Mouse (Mus musculus) cerebellum, postnatal 25 days (tissue): ENCODE measurements around the gene Aass.

Experiments
- DNase-seq, 2 experiments: peaks; one replicate each; pipeline ENCODE4 v3.0.0; 2021; ENCODE audit warnings: mixed read lengths in 2 of 2

Gene Aass

DNA sequence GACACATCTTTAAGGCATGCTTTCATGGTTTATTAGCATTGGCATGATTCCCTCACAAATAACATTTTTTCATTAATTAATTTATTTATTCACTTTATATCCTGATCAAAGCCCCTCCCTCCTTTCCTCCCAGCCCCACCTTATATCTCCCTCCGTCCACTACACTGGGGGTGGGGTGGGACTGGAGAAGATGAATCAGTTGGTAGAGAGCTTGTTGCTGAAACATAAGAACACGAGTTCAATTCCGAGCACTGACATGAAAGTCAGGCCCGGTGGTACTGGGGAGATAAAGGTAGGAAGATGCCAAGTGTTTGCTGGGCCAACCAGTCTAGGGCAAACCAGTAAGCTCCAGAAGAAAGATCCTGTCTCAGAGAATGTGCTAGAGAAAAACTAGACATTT, 84.0 kb downstream of the Aass start:
- DNase-seq = no peak

GRCm38 (mm10) chr6:23028251-23028650, 104.5 kb downstream of the Aass start:
- no peak for DNase-seq
